Mouse (Mus musculus) heart, postnatal 10 days (tissue): ENCODE measurements around the gene Cyp2d26. TPM values are rescaled to one million over a fixed set of nuclear protein-coding genes. Genes with fewer than 3 reads are reported as not detected.

Experiments
- DNase-seq, 2 experiments: peaks; one replicate each; pipeline ENCODE4 v3.0.0; 2021
- intact Hi-C: fragments of 180-260 bp; cut with DNase I; formaldehyde crosslinking; loops from one replicate; pipeline ENCODE4 v1.15.1; 2025
- microRNA-seq, 2 experiments: library from miRNA; unstranded; fragments of <30 nt; microRNA quantifications; one replicate each; pipeline ENCODE4 v1.2.0; 2022
- total RNA-seq, 2 experiments: library from RNA; stranded (reverse); gene quantifications; 2 replicates each; pipeline ENCODE4 v1.2.3; 2021

The Cyp2d26 gene
- total RNA-seq, 2 experiments from 2014 or later: not detected

DNA sequence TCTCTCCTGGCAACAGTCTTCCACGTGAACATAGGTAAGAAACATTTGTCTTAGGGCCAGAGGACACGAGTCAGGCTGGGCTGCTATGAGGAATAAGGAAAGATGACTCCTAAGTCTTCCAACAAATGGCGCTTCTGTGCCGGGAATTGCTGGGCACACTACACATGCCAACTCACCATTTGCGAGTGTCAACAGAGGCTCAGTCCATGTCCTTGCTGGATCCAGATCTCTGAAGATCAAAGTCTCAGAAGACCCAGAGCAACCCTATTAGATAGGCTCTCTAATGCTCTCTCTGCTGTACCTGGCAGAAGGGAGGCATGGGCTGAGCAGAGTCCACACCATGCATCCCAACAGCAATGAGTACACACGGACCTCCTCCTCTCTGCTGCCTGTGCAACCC is 29.2 kb downstream of the Cyp2d26 start:
- intact Hi-C loops: no loop called here
- DNase-seq: no peak

DNA sequence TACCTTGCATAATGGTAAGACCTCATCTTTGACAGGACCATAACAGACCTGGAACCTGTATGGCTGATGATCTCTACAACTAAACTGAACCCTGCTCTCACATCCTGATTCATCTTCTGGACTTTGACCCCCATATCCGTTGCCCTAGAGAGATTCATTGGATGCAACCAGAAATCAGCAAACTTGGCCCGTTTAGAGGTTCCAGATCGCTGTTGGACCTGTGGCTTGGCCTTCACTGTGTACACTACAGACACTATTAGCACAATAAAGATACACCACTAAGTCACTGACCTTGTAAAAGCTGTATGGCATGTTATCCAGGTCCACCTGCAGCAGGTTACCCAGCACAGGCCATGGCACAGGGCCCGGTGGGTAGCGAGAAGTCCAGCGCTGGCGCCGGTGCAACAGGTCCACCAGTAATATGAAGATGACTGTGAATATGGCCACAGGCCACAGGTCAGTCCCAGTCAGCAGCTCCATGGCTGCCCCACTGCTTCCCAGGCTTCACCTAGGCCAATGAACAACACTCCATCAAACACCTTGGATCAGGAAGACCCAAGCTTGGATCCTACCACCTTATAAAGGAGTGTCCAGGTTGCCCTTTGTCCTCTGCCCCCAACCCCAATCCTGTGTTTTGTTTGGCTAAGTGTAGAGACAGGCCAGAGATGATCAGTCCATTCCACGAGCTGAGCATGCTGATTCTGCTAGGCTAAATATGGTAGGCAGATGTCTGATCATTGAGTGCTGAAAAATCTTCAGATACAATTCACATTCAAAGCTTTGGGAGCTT is 30.3 kb downstream of the Cyp2d26 start, which contains the start of gene Cyp2d40:
Gene Cyp2d40 (minus strand): TSS at position 553 of the 790 bp plus-strand sequence.
- DNase-seq: no peak

DNA sequence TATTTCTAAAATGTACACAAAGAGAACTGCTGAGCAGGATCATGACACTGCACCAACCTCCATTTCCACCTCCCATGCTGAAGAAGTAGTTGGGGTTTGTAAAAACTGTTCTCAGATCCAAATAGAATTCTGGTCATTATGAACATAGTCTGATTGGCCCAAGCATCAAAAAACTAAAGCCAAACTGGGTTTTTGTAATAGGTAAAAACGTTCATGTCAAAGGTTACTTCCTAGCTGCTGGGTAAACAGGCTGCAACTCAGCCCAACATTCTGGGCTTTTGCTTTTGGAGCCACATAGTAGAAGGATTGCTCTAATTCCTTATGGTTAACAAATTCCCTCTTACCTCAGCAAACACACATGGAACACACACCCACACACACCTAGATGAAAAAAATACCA is 46.0 kb downstream of the Cyp2d26 start:
- DNase-seq: no peak
- intact Hi-C loops: no loop called here

More for the DNA sequence above, 30.3 kb downstream of the Cyp2d26 start, which contains the start of gene Cyp2d40:
- intact Hi-C loops: no loop called here

DNA sequence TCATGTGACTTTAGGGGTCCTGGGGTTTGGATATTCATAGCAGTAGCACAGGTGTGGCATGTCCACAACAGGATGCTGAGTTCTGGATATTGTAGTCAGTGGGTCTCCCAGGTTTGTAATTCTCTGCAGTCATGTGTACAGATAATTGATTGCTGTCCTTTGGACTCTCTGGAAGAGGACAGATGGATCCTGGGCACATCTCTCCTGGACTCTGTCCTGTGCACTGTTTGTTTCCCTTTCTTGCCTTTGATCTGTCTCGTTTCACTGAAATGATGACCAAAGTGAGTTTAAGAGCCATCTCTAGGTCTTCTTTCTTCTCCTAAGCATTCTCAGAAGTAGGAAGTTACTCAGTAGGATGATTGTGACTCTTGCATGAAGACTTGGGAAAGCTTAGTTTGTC is 46.6 kb downstream of the Cyp2d26 start:
- DNase-seq: no peak
- intact Hi-C loops: no loop called here

Small RNA genes lying within 50 kb of the gene (microRNA-seq; reads per million reads assigned to microRNA genes)
- 0 reads per million in 2 experiments for gene Gm27618

Other genes starting within 250 kb of the Cyp2d26 start
- gene Cyp2d12, start 239.2 kb downstream of the Cyp2d26 start, total RNA-seq: not detected
- not detected for gene Cyp2d34, start 173.3 kb downstream of the Cyp2d26 start, total RNA-seq
- not detected for gene Cyp2d40, start 30.1 kb downstream of the Cyp2d26 start, total RNA-seq
- gene Tcf20, start 193.6 kb upstream of the Cyp2d26 start, total RNA-seq: 10 to 100 TPM; 60.7 to 67.9 TPM
- gene Nfam1, start 239.0 kb upstream of the Cyp2d26 start, total RNA-seq: 1 to 10 TPM; 1.6 to 2.2 TPM